Mouse (Mus musculus) gastrocnemius, postnatal 25 days (tissue): ENCODE measurements around the gene Olfr1367. TPM values are rescaled to one million over a fixed set of nuclear protein-coding genes. Genes with fewer than 3 reads are reported as not detected.

Experiments used
- DNase-seq: peaks from one replicate; pipeline ENCODE4 v3.0.0; 2022
- microRNA-seq, 2 experiments: library from miRNA; unstranded; fragments of <30 nt; microRNA quantifications; one replicate each; pipeline ENCODE4 v1.2.0; 2021; ENCODE audit warnings: borderline replicate concordance in 2 of 2
- total RNA-seq, 2 experiments: library from RNA; stranded (reverse); gene quantifications; 1 replicate in 1 of 2; 2 replicates in 1 of 2; pipeline ENCODE4 v1.2.3; 2021

Olfr1367 gene
- total RNA-seq, 2 experiments from 2014 or later, result not detected

DNA sequence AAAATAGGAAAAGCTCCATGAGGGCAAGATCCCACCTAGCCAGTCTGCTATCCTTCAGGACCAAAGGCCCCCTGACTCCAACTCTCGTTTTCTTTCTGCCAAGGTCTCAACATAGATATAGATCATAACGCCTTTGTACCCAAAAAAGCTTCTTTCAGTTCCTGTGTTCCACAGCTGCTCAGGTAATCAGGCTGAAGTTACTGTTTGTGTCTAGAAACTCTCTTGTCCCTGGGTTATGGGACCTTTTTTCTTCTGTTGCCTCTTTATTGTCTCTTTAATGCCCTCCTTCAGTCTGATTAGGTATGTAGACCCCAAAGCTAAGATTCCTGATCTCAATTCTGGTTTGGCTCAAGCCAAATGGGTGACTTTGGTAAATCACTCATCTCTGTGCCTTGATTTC is 50.8 kb downstream of the Olfr1367 start:
- DNase-seq, result no peak

Small RNA genes lying within 50 kb of the gene (microRNA-seq; reads per million reads assigned to microRNA genes)
- gene Mir6942, result 0 reads per million in 2 experiments

Other genes with a start within 250 kb of the Olfr1367 start
- gene Olfr1369-ps1, start 235.4 kb upstream of the Olfr1367 start, total RNA-seq, result not detected
- gene Olfr263, start 217.3 kb upstream of the Olfr1367 start, total RNA-seq, result not detected
- not detected for gene Olfr1368, start 201.0 kb upstream of the Olfr1367 start, total RNA-seq
- 10 to 100 TPM; 20.6 to 24.7 TPM for gene Trim27, start 167.5 kb upstream of the Olfr1367 start, total RNA-seq
- gene Gpx5, start 54.2 kb upstream of the Olfr1367 start, total RNA-seq, result not detected
- not detected for gene Gpx6, start 34.8 kb upstream of the Olfr1367 start, total RNA-seq
- 1 to 10 TPM; 4.5 to 5.0 TPM for gene Zscan12, start 15.9 kb downstream of the Olfr1367 start, total RNA-seq
- gene Zkscan3, start 55.8 kb downstream of the Olfr1367 start, total RNA-seq, result 10 to 100 TPM; 15.9 to 16.8 TPM
- under 1 TPM; 0.15 to 0.27 TPM for gene Pgbd1, start 94.1 kb downstream of the Olfr1367 start, total RNA-seq
- gene Zscan26, start 106.8 kb downstream of the Olfr1367 start, total RNA-seq, result 10 to 100 TPM; 10.2 to 10.3 TPM
- under 1 TPM in 1 of 2 experiments, not detected in 1; 0.18 TPM for gene Nkapl, start 121.6 kb downstream of the Olfr1367 start, total RNA-seq
- gene Zkscan4, start 132.0 kb downstream of the Olfr1367 start, total RNA-seq, result under 1 TPM; 0.41 to 0.59 TPM
- not detected for gene Gm10065, start 132.5 kb downstream of the Olfr1367 start, total RNA-seq
- gene AK157302, start 148.3 kb downstream of the Olfr1367 start, total RNA-seq, result 10 to 100 TPM; 20.2 to 21.5 TPM
- 100 to 1,000 TPM; 119 to 147 TPM for gene Gm11273, start 154.5 kb downstream of the Olfr1367 start, total RNA-seq
- 1 to 10 TPM; 3.8 to 5.4 TPM for gene Zkscan8, start 184.2 kb downstream of the Olfr1367 start, total RNA-seq
- gene Olfr1366, start 195.9 kb downstream of the Olfr1367 start, total RNA-seq, result not detected
- not detected for gene Olfr1535, start 213.0 kb downstream of the Olfr1367 start, total RNA-seq
- not detected for gene Olfr1364, start 234.8 kb downstream of the Olfr1367 start, total RNA-seq